Mouse (Mus musculus) heart, embryonic 14.5 days (tissue): ENCODE measurements around the gene Olfr1443. TPM values are rescaled to one million over a fixed set of nuclear protein-coding genes. Genes with fewer than 3 reads are reported as not detected.
"Not testable (repeated sequence)": the region's sequence is repeated elsewhere in the genome, so short reads cannot be mapped to it uniquely, and the experiment has no call there.

Experiments used
- ATAC-seq: fragments of 200-750 bp; cut with Nextera tagmentation; 2 replicates; pipeline ENCODE4 v1.8.0; 2017; ENCODE audit warnings: low read depth, moderate TSS enrichment; ENCODE audit not compliant: insufficient number of reproducible peaks, insufficient read depth, low FRiP score
- H3K27ac ChIP-seq, 2 experiments: fragments of 200-500 bp in 1 of 2; fragments of 300-500 bp in 1 of 2; sonication (generic) in 1 of 2; replicated peaks in 1 of 2; 2 replicates each; pipeline ENCODE4 v1.5.1; 2012 to 2014; ENCODE audit warnings: low read depth in 2 of 2, low read length in 2 of 2, control low read depth in 1 of 2, mild to moderate bottlenecking in 1 of 2, mixed read lengths in 1 of 2; ENCODE audit not compliant: control insufficient read depth in 1 of 2, insufficient read depth in 1 of 2
- H3K27me3 ChIP-seq: fragments of 300-500 bp; sonication (generic); 2 replicates; pipeline ENCODE4 v1.6.1; 2014; ENCODE audit warnings: mild to moderate bottlenecking, low read length, control low read depth; ENCODE audit not compliant: control insufficient read depth, insufficient read depth
- H3K36me3 ChIP-seq: fragments of 300-500 bp; sonication (generic); 2 replicates; pipeline ENCODE4 v1.6.1; 2014; ENCODE audit warnings: mild to moderate bottlenecking, control low read depth, low read length, mixed read lengths; ENCODE audit not compliant: control insufficient read depth, insufficient read depth
- H3K4me1 ChIP-seq, 2 experiments: fragments of 200-500 bp in 1 of 2; fragments of 300-500 bp in 1 of 2; sonication (generic) in 1 of 2; 2 replicates each; pipeline ENCODE4 v1.6.1; 2012 to 2014; ENCODE audit warnings: low read length in 2 of 2, control low read depth in 1 of 2, mixed read lengths in 1 of 2; ENCODE audit not compliant: control insufficient read depth in 2 of 2, insufficient read depth in 2 of 2
- H3K4me2 ChIP-seq: fragments of 300-500 bp; sonication (generic); 2 replicates; pipeline ENCODE4 v1.6.1; 2014; ENCODE audit warnings: mild to moderate bottlenecking, low read length
- H3K4me3 ChIP-seq, 2 experiments: fragments of 200-500 bp in 1 of 2; fragments of 300-500 bp in 1 of 2; sonication (generic) in 1 of 2; 2 replicates each; pipeline ENCODE4 v1.5.1; 2012 to 2014; ENCODE audit warnings: low read length in 2 of 2, mild to moderate bottlenecking in 2 of 2, control low read depth in 1 of 2, low read depth in 1 of 2, moderate library complexity in 1 of 2; ENCODE audit not compliant: control insufficient read depth in 1 of 2, insufficient read depth in 1 of 2
- H3K9ac ChIP-seq: fragments of 300-500 bp; sonication (generic); 2 replicates; pipeline ENCODE4 v1.6.1; 2014; ENCODE audit warnings: mild to moderate bottlenecking, low read length
- H3K9me3 ChIP-seq: fragments of 300-500 bp; sonication (generic); 2 replicates; pipeline ENCODE4 v1.6.1; 2016; ENCODE audit warnings: low read length, control low read depth; ENCODE audit not compliant: control insufficient read depth
- WGBS: fragments of 180-500 bp; shearing (Covaris S2); extraction: QIAGEN DNeasy Blood & Tissue Kit; methylation state at CpG from one replicate; pipeline ENCODE4 v1.1.7; 2014; 5-methylcytosine and 5-hydroxymethylcytosine counted together
- polyA plus RNA-seq: library from polyadenylated mRNA; unstranded; fragments of >200 nt; fragmentation: Nextera tagmentation; extraction: Ambion mirVana; gene quantifications from 2 replicates; pipeline ENCODE4 v1.2.1, GENCODE M21; 2014

The Olfr1443 gene
- polyA plus RNA-seq, 1 experiment from 2014 or later = not detected

DNA sequence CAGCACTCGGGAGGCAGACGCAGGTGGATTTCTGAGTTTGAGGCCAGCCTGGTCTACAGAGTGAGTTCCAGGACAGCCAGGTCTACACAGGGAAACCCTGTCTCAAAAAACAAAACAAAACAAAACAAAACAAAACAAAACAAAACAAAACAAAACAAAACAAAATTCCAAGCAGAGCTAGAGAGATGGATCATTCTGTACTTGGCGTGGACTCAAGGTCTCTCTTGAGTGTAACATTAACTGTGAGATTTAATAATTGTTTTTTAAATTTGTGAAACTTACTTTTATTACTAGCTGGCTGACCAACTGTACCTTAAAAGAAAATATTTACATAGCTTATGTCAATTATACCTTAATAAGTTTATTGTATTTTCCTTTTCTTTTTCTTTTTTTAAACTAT is 9.3 kb upstream of the Olfr1443 start:
- H3K4me3 ChIP-seq, H3K27me3 ChIP-seq, H3K9ac ChIP-seq, H3K27ac ChIP-seq, H3K36me3 ChIP-seq, ATAC-seq, H3K9me3 ChIP-seq, H3K4me2 ChIP-seq, H3K4me1 ChIP-seq: not testable (repeated sequence)
- 78% methylated on average over 3 of the region's 3 CpGs for WGBS

DNA sequence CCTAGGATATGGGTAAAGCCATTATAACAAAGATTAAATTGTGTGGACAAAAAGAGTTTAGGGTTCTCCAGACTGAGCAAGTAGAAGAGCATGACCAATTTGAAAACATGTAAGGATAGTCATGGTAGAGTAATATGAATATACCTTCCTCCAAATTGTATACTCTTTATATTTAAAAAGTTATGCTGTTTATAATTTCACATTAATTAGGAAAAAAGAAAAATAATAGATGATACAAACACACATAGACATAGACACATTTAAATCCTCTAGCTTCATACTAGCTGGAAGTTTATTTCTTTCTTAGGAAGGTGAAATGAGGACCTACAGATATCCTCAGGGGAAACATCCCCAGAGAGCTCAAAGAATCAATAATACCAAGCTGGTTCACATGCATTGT is 7.8 kb upstream of the Olfr1443 start, which contains the start of gene Olfr1442:
Gene Olfr1442, plus strand, starts transcription at position 301 of the 400 bp plus-strand sequence.
- no peaks in the 10 kb centered on the region for H3K9me3 ChIP-seq
- no peaks in the 10 kb centered on the region for H3K36me3 ChIP-seq
- H3K9ac ChIP-seq = no peak within 1 kb of the TSS
- no peaks in the 10 kb centered on the region for H3K4me1 ChIP-seq
- no peak within 1 kb of the TSS for H3K4me2 ChIP-seq
- H3K27me3 ChIP-seq = no peaks in the 10 kb centered on the region
- ATAC-seq = no peak
- no peak within 1 kb of the TSS for H3K27ac ChIP-seq
- H3K4me3 ChIP-seq = no peak within 1 kb of the TSS

DNA sequence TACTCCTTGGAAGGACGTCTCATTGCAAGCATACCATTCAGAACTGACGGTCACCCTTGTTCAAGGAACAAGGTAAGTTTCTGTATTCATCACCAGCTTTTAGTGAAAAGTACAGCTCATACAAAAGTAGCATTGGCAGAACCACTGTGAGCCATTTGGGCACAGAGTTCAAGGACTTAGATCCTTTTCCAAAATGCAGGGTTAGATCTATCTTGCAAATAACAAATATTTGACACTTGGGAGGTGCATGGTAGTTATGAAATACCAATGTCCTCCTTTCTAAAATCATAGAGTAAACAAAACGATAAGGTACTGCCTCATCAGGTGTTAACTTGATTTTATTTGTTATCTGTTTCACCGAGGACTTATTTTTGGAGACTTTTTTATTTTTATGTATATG is 6.9 kb upstream of the Olfr1443 start:
- WGBS = 71% methylated on average over 4 of the region's 4 CpGs
- no peak overlapping the region for H3K27ac ChIP-seq
- no peak overlapping the region for H3K9ac ChIP-seq
- no peak overlapping the region for H3K4me2 ChIP-seq
- no peak for ATAC-seq
- H3K4me3 ChIP-seq = no peak overlapping the region
- H3K36me3 ChIP-seq = no peaks in the 10 kb centered on the region
- no peaks in the 10 kb centered on the region for H3K4me1 ChIP-seq
- no peaks in the 10 kb centered on the region for H3K9me3 ChIP-seq
- no peaks in the 10 kb centered on the region for H3K27me3 ChIP-seq

DNA sequence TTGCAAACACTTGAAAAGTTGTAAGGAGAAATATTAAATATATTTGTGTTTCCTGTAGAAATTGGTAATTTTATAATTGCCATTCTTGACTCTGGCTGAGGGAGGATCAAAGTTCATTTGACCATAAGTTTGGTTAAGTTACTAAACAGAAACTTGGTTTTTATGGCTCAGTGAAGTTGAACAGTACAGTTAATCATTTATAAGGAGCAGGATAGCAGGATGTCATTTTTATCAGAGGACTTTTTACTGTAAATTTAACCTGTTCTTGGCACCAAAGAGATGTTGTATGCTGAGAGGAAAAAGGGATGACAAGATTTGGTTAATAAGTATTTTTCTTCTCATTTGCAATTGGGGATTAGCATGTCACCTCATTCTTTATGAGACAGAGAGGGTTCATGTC is 6.7 kb downstream of the Olfr1443 start:
- Histone ChIP-seq H3K9ac (no peak overlapping the region), H3K27ac (no peak overlapping the region), H3K4me3 (no peak overlapping the region), H3K36me3 (no peaks in the 10 kb centered on the region), H3K27me3 (no peaks in the 10 kb centered on the region), H3K4me2 (no peak overlapping the region), H3K9me3 (no peaks in the 10 kb centered on the region), H3K4me1 (no peaks in the 10 kb centered on the region)
- no peak for ATAC-seq

DNA sequence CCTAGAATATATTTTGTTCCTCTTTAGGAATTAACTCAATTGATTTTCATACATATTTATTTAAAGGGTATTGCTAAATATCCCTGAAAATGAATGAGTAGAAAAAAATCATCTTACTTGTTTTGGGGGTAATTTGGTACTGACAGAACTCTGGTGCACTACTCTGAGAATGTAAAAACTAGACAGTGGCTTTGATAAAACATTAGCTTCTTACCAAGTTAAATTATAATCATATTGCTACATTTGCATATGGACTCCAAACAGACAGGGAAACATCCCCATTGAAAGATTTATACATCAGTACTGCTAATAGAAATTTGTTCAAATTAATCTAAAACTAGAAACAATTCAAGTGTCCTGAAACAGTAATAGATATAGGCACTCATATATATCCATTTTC is 7.3 kb downstream of the Olfr1443 start:
- H3K4me1 ChIP-seq = no peaks in the 10 kb centered on the region
- no peak overlapping the region for H3K27ac ChIP-seq
- H3K27me3 ChIP-seq = no peaks in the 10 kb centered on the region
- H3K9me3 ChIP-seq = no peaks in the 10 kb centered on the region
- no peak overlapping the region for H3K9ac ChIP-seq
- no peak for ATAC-seq
- no peaks in the 10 kb centered on the region for H3K36me3 ChIP-seq
- H3K4me2 ChIP-seq = no peak overlapping the region
- H3K4me3 ChIP-seq = no peak overlapping the region

DNA sequence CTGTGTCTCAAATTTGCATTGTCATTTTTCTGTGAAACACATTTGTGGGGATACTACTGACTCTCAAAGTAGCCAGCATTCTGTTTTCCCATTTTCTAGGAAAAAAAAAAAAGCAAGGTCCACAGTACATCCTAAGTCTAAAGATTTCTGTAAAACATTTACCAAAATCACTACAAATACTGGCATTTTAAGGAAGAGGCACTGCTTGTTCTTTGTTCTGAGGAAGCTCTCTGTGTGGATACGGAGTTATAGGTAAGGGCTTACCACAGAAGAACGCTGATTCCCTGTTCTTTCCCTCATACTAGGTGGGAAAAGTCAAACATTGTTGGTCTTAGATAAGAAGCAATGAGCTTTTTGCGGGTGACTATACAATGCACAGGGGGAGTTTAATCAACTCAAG is 17.7 kb downstream of the Olfr1443 start, which contains the start of gene Keg1:
Gene Keg1, plus strand, starts transcription at position 197 of the 400 bp plus-strand sequence.
- WGBS = 75% methylated on average over 3 of the region's 3 CpGs
- H3K27ac ChIP-seq = no peak within 1 kb of the TSS
- no peak within 1 kb of the TSS for H3K4me2 ChIP-seq
- no peaks in the 10 kb centered on the region for H3K9me3 ChIP-seq
- H3K9ac ChIP-seq = no peak within 1 kb of the TSS
- ATAC-seq = no peak
- no peak within 1 kb of the TSS for H3K4me3 ChIP-seq
- H3K27me3 ChIP-seq = no peaks in the 10 kb centered on the region
- H3K4me1 ChIP-seq = no peaks in the 10 kb centered on the region
- no peaks in the 10 kb centered on the region for H3K36me3 ChIP-seq

DNA sequence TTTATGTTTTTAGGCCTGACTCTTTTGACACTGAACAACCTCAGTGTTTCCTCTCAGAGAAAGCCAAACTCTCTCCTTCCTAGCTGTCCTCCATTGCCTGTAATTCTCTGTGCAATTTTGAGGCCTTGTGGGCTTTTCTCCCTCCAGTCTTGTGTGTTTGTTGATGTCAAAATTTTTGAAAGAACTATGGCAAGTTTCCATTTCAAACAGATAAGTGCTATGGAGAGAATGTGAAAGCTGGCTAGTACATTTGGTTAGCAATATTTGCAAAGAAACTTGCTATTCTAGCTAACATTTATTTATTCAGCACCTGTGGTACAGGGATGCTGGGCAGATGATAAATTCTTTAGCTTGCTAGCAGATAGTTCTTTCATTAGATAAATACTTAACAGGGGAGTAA is 18.3 kb downstream of the Olfr1443 start:
- Histone ChIP-seq H3K4me3 (no peak overlapping the region), H3K4me2 (no peak overlapping the region), H3K9ac (no peak overlapping the region), H3K4me1 (no peaks in the 10 kb centered on the region), H3K27ac (no peak overlapping the region), H3K27me3 (no peaks in the 10 kb centered on the region), H3K9me3 (no peaks in the 10 kb centered on the region), H3K36me3 (no peaks in the 10 kb centered on the region)
- no peak for ATAC-seq

DNA sequence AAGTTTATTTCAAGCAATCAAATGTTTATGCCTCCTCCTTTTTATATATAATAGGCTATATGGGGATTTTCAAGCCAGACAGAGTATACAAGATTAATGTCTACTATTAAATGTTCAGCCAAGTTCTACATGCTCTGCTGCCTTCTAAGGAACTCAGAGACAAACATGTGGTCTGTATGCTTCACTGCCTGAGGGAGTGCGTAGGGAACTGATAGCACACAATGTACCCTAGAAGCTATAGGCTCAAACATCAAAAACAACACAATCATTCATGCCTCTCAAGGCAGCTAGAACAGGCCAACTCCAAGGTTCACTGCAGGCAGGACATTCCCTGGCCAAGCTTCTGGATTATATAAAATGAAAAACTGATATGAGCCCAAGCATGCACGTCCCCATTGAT is 30.5 kb downstream of the Olfr1443 start:
- Histone ChIP-seq H3K36me3 (no peaks in the 10 kb centered on the region), H3K4me2 (no peak overlapping the region), H3K9ac (no peak overlapping the region), H3K4me1 (no peaks in the 10 kb centered on the region), H3K27me3 (no peaks in the 10 kb centered on the region), H3K27ac (no peak overlapping the region), H3K4me3 (no peak overlapping the region), H3K9me3 (no peaks in the 10 kb centered on the region)
- WGBS = 72% methylated on average over 2 of the region's 2 CpGs
- no peak for ATAC-seq
